Mouse (Mus musculus) gastrocnemius, postnatal 36 days (tissue): Measurements from ENCODE around the gene Cep126. TPM values are rescaled to one million over a fixed set of nuclear protein-coding genes. Genes with fewer than 3 reads are reported as not detected.

Experiments used
- DNase-seq, 2 experiments: peaks; one replicate each; pipeline ENCODE4 v3.0.0; 2022
- intact Hi-C: fragments of 180-260 bp; cut with DNase I; formaldehyde crosslinking; loops from one replicate; pipeline ENCODE4 v1.15.1; 2025
- long read RNA-seq, 2 experiments: library from polyadenylated mRNA; stranded (forward); transcript quantifications; one replicate each; pipeline ENCODE4 v2.0.0; 2021
- total RNA-seq, 2 experiments: library from RNA; stranded (reverse); gene quantifications; 2 replicates each; pipeline ENCODE4 v1.2.3; 2021

The Cep126 gene
- total RNA-seq, result under 1 TPM; 0.42 to 0.97 TPM
- long read RNA-seq, experiment 1, result 0 reads
- long read RNA-seq, experiment 2, partial matches to known transcripts, result 0 of 1 reads
- long read RNA-seq, experiment 2, other reads (novel, unspliced or antisense), result 0 of 1 reads

DNA sequence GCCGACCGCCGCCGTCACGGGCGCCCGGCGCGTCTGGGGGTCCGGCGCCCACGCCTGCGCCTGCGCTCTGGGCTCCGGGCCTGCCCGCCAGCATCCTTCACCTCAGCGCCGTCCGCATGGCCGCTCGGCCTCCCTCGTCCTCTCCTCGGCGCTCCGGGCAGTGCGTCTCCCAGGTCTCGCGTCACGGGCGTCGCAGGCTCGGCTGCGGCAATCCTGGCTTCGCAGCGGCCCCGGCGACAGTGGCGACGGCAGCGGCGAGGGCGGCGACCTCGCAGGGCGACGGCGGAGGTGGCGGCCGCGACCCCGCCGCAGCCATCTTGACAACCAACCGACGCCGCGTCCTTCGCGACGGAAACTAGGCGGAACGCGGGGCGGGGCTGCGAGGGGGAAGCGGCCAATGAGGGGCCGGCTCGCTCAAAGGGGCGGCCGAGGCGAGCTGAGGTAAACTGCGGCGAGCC is at the start of gene Cep126:
Gene Cep126, minus strand, starts transcription at position 178 of the 458 bp plus-strand sequence.
- peak; percentile 60 to 67 for DNase-seq
- intact Hi-C loops, result no loop called here

DNA sequence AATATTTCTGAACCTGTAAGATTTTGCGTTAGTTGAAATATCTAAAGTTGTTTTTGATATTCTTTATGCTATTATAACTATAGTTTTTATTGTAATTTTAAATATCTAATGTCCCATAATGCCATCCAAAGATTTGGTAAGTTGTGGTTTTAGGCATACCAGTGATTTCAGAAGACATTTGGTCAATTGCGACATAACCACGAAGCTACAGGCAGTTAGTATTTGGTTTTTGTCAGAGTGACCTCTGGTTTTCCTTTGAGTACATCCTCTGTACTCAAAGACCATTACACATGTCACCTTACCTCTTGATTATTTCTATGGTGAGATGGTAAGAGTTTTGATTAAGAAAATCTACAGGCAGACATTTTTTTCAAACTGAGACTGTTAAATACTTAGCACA is 45.5 kb upstream of the Cep126 start:
- intact Hi-C loops, result no loop called here
- DNase-seq, result no peak

DNA sequence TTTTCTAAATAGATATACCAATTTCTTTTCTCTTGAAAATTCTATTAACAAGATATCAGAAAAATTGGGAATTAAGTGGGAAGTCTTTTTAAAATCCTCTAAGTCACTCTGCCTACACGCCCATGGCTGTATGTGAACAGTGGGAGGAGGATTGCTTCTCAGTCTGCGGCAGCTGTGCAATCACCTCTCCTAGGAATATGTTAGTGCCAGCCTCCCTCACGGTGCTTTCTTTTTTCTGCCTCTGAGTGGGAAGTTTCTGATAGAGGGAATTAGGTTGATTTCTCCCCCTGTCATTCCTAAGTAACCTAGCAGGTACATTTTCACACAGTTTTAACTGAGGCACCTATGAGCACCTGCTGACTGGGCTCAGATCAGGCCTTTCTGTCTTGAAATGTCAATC is 43.0 kb upstream of the Cep126 start:
- intact Hi-C loops, result no loop called here
- DNase-seq, result no peak

DNA sequence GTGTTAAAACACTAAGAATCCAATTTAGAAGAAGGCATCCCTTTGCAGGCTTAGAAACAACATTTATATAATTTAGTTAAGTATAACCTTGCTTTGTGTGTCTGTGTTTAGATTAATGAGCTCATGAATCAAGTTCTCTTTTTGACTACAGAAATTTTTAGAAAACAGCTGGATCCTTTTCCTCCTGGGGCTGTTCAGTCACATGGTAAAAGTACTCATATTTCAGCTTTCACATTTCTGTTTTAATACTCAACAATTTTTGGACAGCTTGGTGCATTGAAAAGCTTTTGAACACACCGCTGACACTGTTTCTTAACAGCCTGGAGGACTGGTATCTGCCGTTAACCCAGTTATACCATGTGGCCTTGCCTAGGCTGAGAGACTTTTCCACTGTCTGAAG is 22.9 kb upstream of the Cep126 start:
- intact Hi-C loops, result no loop called here
- no peak for DNase-seq

DNA sequence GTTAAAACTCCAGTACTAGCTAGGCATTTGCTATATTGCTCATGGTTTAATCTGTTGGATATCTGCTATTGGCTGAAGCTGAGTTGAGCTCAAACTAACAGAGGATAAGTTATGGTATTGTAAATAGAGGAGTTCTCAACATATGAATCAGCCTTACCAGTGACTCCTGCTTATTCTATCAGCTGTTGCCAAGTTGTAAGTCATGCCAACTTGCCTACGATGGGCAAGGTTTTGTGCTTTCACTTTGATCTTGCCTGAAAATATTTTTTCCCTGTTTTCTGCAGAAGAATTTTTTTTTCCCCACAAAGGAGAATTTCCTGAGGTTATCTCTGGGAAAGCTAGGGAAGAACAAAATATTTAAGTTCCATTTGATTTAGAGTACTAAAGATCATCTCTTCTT is 5.4 kb upstream of the Cep126 start:
- no peak for DNase-seq
- intact Hi-C loops, result no loop called here

DNA sequence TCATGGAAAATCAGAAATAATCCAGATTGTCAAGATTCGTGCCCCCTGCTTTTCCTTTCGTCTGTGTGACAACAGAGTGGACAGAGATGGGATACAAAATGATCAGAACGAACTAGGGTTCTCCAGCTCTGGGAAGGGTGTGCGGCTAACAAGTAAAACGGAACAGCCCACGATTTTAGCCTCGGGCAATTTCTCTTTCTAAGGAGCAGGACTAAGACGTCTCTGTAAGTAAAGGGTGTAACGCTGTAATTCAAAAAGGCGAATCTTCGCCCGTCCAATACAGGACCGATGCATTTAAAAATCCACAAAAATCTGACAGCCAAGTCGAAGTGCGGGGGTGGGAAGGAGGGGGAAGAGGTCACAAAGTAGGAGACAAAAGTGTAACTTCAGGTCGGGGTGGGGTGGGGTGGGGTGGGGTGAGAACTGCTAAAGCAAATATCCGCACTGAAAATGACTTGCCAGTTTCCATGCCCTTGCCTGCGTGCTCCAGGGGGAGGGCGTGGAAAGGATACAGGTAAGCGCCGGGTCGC is 443 bp downstream of the Cep126 start:
- intact Hi-C loops, result no loop called here
- no peak for DNase-seq

DNA sequence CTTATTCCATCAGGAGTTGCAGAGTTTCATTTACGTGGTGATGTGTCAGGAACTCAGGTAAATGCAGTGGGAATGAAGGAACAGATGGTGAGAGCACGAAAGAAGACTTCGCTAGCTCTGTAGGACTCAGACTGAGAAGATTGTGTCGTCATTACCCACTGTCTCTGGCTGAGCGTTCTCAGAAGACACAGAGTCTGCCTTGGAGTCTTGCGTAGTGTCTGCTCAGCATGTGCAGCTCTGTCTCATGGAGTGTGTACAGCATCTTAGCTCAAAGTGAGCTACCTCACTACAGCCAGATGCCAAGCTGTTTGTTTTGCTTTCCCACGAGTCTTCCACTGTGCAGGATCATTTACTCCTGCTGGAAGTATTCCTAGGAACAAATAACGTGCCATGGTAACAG is 10.6 kb downstream of the Cep126 start:
- intact Hi-C loops, result no loop called here
- DNase-seq, result no peak

DNA sequence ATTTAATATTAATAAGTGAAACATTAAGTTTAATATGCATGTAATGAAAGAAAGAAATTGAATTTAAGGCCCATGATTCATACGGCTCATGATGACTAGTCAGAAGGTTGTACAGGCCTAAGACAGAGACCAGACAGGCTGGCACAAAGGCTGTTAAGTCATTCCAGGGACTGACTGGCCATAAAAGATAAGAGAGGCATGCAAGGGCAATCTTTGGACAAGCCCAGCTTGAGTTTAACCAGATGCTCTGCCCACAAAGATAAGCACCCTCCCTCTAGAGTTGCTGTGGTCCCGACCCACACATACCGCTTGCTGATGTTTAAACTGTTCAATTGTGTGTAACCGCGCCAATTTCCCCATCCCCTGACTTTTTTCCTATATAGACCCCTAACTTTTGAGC is 19.6 kb downstream of the Cep126 start:
- intact Hi-C loops, result no loop called here
- no peak for DNase-seq

DNA sequence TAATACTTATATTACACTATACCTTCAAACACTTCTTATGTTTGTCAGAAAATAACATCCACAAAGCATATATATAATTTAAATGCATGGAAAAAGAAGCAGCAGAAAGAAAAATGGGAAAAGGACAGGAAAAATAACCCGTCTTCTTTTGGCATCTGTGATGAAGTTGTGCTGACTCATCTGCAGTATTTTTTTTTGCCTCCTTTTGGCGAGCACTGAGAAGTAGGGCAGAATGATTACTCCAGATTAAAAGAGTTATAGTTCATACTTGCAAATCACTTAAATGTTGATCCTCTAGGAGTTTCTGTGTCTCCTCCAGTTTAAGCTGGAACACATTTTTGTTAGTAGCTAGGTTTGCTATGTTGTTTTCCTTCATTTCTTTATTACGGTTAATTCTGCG is 31.0 kb downstream of the Cep126 start:
- DNase-seq, result no peak
- intact Hi-C loops, result no loop called here

DNA sequence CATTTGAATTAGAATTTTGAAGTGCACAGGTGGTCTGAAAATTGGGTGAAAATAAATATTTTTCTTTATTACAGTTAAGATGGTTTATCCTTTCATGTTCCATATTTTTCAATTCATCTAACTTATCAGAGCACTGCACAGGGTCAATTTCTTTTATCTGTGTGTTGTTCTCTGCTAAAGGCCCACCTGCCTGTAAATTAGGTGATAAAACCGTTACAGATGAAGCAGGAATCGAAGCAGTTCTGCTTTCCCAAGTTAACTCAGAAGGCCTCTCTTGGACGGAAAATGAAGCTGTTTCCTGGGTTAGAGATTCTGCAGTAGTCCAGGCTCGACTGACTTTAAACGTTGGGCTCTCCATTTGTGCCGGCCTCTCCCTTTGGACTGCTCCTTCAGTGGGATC is 33.1 kb downstream of the Cep126 start:
- intact Hi-C loops, result no loop called here
- DNase-seq, result no peak

DNA sequence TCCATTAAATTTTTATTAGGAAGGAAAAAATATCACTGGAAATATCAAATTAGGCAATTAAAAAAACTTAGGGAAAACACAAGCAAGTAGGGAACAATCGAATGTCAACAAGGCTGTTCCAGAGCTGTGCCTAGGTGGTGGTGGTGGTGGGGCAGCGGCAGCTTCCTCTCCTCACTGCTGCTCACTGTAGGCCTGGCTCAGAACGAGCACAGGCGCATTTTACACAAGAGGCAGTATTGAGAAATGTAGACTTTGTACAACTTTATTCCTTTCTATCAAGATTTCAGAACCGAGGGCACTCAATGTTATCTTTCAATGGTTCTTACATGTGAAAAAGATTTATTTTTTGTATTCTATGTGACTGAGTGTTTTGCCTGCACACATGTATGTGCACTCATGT is 55.2 kb downstream of the Cep126 start:
- no peak for DNase-seq
- intact Hi-C loops, result no loop called here

DNA sequence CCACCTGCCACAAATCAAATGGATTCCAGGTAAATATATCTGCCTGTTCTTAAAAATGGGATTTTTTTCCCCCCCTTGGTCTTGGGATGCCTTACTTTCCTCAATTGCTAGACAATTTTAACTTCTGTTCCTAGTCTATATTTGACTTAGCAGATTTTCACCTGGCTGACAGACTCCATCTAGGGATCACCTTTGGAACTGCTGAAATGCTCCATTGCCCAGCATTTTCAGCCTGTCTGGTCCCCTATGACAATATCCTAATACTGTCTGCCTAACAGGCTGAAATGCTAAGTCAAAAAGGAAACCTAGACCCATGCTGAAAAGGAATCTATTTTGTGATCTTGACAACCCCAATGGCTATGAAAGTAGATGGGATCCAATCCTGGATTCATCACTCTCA is 59.7 kb downstream of the Cep126 start:
- intact Hi-C loops, result loop anchor here (5.0 kb wide), 1 partner anchor 167 kb away; no protein-coding TSS in a partner anchor
- no peak for DNase-seq

DNA sequence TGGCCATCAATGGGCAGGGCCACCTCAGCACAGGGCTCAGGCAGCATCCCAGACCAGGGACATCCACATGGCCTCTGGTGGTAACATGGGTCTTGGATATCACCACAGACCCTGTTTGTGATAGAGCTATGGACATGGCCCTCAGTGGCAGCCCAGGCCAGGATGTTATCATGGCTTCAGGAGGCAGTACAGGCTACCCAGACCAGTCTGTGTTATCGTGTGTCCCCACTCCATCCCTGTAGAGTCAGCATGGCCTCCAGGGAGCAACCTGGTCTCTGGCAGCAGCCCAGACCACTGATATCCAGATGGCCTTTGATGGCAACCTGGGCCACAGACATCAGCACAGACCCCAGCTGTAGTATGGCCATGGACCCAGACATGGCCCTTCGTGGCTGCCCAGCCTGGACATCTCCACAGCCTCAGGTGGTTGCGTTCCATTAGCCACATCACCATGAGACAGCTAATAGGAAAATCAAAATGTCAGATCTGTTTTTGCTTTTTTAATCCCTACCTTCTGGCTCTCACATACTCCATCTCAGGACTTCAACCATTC is 60.8 kb downstream of the Cep126 start:
- intact Hi-C loops, result loop anchor here (5.0 kb wide), 1 partner anchor 166 kb away; no protein-coding TSS in a partner anchor
- DNase-seq, result no peak

DNA sequence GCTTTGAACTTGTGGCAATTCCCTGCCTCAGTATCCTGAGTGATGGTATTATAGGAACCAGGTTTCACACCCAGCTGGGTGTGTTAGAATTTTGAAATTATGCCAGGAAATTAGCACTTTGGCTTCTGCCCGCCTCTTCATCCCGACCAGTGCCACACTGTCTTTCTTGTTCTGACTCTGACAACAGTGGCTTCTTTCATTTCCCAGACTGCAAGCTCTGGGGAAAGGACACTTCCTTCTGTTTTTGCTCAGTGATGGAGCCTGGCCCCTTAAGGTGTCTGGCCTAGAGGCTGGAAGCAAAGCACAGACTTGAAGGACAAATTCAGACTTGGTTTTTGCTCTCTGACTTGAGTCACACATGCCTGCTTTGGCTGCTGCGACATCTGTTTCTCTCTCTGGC is 74.5 kb downstream of the Cep126 start:
- DNase-seq, result no peak
- intact Hi-C loops, result no loop called here

DNA sequence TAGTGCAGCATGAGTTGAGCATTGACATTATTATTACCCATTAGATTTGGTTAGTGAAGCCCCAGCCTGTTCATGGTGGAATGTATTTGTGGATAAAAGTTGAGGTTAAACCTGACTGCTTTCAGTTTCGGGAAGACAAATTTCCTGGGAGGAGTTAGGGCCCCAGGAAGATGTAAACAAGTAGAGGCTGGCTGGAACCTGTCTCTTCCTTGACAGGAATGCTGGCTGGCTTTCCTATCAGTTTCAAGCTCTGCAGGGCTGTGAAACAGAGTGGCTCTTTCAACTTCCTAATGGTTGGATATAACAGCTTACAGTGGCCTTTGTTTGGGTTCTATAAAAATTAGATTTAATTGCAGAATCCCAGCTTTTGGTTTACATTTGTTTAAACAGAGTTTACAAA is 79.3 kb downstream of the Cep126 start:
- intact Hi-C loops, result no loop called here
- no peak for DNase-seq

DNA sequence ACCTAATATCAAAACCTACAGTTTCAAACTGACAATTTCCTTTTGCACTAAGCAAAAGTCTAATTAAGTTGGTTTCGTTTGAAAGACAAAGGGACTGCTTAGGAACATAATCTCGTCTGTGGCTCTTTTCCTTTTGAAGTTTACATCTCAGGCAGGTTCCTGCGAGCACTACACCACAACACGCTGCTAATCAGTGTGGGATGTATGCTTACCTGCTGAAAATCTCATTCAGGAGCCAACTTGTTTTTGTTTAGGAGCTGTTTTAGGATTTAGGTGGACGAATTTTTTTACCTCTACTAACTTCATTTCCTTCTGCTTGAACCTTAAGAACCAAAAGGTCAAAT is 91.1 kb downstream of the Cep126 start:
- intact Hi-C loops, result loop anchor here (5.0 kb wide), 1 partner anchor 36 kb away; no protein-coding TSS in a partner anchor
- no peak for DNase-seq

DNA sequence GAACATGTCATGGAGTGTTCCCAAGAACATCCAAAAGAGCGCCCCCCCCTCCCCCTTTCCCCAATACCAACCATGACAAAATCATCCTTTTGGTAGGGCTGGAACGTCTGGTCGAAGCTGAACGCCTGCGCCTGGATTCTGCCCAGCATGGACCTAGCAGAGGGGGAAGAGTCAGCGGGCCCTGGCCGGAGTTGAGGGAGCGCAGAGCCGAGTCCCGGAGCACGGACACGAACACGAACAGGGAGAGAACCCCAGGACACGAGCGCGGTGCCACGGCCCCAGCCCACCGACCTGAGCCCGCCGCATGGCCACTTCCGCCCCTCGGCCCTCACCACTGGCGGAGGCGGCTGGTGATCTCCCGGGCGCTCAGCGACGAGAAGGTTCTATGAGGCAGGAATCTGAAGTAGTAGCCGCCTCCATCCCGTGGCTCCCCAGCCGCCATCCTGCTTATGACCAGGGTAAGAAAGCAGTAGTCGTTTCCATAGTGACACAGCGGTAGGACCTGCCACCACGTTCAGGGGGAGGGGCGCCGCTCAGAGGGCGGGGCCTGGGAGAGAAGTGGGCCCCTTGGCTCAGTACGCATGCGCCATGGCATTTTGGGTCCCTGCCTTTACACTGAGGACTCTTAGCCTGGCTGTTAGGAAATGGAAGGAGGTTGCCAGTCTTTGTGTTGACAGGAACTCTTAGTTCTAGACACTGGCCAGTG is 91.6 kb downstream of the Cep126 start, which contains the start of gene Cfap300:
Gene Cfap300, minus strand, starts transcription at position 486 of the 706 bp plus-strand sequence.
- intact Hi-C loops, result loop anchor here (5.0 kb wide), 1 partner anchor 35 kb away; no protein-coding TSS in a partner anchor
- DNase-seq, result peak; percentile 95 to 97

DNA sequence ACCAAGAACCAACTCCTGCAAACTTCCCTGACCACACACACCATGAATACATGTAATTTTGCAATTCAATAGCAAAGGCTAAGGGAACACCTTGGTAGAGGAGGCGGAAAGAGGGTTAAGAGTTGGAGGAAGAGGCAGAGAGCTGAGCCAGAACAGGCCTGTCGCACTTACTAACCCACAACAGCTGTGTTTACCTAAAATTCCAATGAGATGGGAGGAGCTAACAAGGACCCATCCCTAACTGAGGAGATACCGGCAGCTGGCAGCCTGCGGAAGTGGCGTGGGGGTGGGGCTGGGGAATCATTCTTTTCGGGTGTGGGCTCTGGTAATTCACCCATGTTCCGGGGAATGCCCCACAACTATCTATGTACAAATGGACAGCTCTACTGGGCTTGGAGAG is 98.5 kb downstream of the Cep126 start:
- intact Hi-C loops, result no loop called here

DNA sequence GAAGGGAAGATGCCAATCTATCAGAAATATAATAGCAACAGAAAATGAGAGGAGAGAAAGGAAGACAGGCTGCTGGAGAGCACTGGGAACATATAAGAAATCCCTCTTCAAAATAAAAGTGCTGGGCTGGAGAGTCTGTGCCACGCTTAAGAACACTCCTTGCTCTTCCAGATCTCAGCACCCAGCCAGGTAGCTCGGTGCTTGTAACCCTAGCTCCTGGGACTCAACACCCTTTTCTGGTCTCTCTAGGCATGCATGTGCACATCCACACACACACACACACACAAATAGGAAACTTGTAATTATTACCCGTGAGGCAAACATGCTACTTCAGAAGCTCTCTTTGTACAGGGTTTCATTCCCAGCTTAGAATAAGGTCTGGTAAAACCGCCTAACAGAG is 99.0 kb downstream of the Cep126 start:
- intact Hi-C loops, result no loop called here
- no peak for DNase-seq

More for the DNA sequence above, 98.5 kb downstream of the Cep126 start:
- DNase-seq, result no peak

DNA sequence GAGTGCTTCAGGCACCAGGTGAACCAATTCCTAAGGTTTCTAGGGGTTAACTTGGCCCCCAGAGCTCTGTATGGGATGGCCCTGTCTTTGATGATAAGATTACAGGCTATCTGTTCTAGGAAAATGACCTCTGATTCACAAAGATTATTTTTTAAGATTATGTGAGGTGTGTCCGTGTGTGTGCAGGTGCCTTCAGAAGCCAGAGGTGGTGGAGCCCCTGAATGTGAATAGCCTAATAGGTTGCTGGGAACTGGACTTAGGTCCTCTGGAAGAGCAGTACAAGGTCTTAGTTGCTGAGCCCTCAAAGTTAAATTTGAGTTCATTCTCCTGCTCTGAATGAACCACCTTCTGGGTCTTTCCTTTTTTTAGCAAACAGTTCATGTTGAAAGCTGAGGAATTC is 100.0 kb downstream of the Cep126 start:
- DNase-seq, result no peak
- intact Hi-C loops, result no loop called here

DNA sequence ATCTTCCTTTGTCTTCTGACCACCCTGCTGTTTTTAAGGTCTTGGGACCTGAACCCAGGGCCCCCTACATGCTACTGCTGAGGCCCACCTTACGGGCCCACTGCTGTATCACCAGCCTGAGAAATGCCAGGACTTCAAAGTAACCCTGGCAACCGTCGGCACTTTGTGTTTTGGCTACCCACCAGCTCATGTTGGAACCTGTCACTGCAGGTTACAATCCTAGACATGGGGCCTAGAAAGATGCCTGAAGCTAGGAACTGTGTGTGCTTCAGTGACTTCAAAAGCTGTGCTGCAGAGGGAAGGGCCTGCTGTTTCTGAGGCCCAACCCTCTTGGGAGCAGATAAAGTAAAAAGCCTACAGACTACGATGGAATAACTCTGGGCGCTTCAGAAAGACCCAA is 101.2 kb downstream of the Cep126 start:
- intact Hi-C loops, result no loop called here
- no peak for DNase-seq
